ENCODE assay signal across 5 mouse cellular contexts in genomic region chr2:130511616-130512015, GRCm38 (mm10). TPM values are rescaled to one million over a fixed set of nuclear protein-coding genes. Genes with fewer than 3 reads are reported as not detected.
DNase-seq lines count a peak whose midpoint lies in the region; ATAC-seq and TF ChIP-seq lines count a peak whose summit lies in the region.
"Not testable (repeated sequence)": the region's sequence is repeated elsewhere in the genome, so short reads cannot be mapped to it uniquely, and the experiment has no call there.

No protein-coding gene starts in this region.

- not testable (repeated sequence) for TF ChIP-seq EP300 in MEL (IDR thresholded peaks at IDR 0.05; ENCODE audit: low read depth in 1 of 2, low read length in 2 of 2)

- H3K9me3 ChIP-seq in MEL (replicated peaks; ENCODE audit: insufficient read depth, low read length) = not testable (repeated sequence)

- not testable (repeated sequence) for TF ChIP-seq RAD21 in MEL (IDR thresholded peaks at IDR 0.05; ENCODE audit: low read depth, low read length)

- H3K4me3 ChIP-seq in MEL (ENCODE audit: control insufficient read depth in 1 of 2, insufficient read depth in 1 of 2, low read depth in 2 of 2, low read length in 2 of 2) = not testable (repeated sequence)

- TF ChIP-seq POLR2A in MEL (IDR thresholded peaks at IDR 0.05; ENCODE audit: control insufficient read depth in 1 of 2, insufficient read depth in 1 of 2, low read depth in 1 of 2, low read length in 2 of 2, poor library complexity in 1 of 2) = not testable (repeated sequence)

- H3K4me1 ChIP-seq in MEL (ENCODE audit: control insufficient read depth in 1 of 2, insufficient read depth in 2 of 2, low read length in 2 of 2) = not testable (repeated sequence)

- H3K27me3 ChIP-seq in MEL (ENCODE audit: control insufficient read depth in 1 of 2, insufficient read depth in 2 of 2, low read length in 2 of 2); splenic B cell, adult 2 months (ENCODE audit: control insufficient read depth, insufficient read depth, low read length, poor library complexity, severe bottlenecking): not testable (repeated sequence)

- not testable (repeated sequence) for TF ChIP-seq CTCF in MEL (IDR thresholded peaks at IDR 0.05 in 2 of 3, conservative IDR thresholded peaks at IDR 0.05 in 1 of 3; ENCODE audit: control insufficient read depth in 1 of 3, insufficient read depth in 1 of 3, low read depth in 2 of 3, low read length in 3 of 3, poor library complexity in 1 of 3, severe bottlenecking in 1 of 3)

- not testable (repeated sequence) for H3K9ac ChIP-seq in MEL (ENCODE audit: control insufficient read depth, low read depth, low read length, poor library complexity, severe bottlenecking)

- not testable (repeated sequence) for H3K36me3 ChIP-seq in MEL (ENCODE audit: control insufficient read depth in 1 of 2, insufficient read depth in 2 of 2, low read length in 2 of 2); splenic B cell, adult 2 months (ENCODE audit: control insufficient read depth, insufficient read depth, low read length, poor library complexity, severe bottlenecking)

- peak; percentile 47; the same call in 1 of the 2 replicates for ATAC-seq in common myeloid progenitor, adult 5-6 weeks (replicated peaks; ENCODE audit: low read depth, poor library complexity, severe bottlenecking)
- ATAC-seq in megakaryocyte progenitor cell, adult 5-6 weeks (replicated peaks; ENCODE audit: poor library complexity) = peak; percentile 29; the same call in 1 of the 2 replicates

- H3K79me2 ChIP-seq in MEL (ENCODE audit: control insufficient read depth, insufficient read depth, low read length, poor library complexity) = not testable (repeated sequence)

- DNase-seq in B cell, adult 2 months = peak; percentile 10 to 34
- peak; percentile 40 for DNase-seq in MEL (ENCODE audit: low read depth, low spot score)
- peak; percentile 57 for DNase-seq in splenic B cell, adult 2 months (ENCODE audit: low read depth, low spot score)

- not testable (repeated sequence) for H3K27ac ChIP-seq in MEL (ENCODE audit: control insufficient read depth, low read depth, low read length)

TF ChIP-seq in MEL, 35 proteins besides CTCF, POLR2A, EP300 and RAD21:
- TF ChIP-seq TBP (IDR thresholded peaks at IDR 0.05; ENCODE audit: low read depth, low read length) = peak; percentile 65
TF ChIP-seq in MEL: peak in this region for 1; not testable (repeated sequence) for 34.

RNA-seq across cellular contexts. Expression of gene Mrps26, which starts 51.9 kb away (rescaled TPM):
- 108 and 121 TPM in 2 replicates for total RNA-seq in MEL (2012; rRNA removed)
- polyA plus RNA-seq in MEL (2012; ENCODE audit: insufficient read depth in 1 of 2, insufficient read length in 2 of 2, low read depth in 1 of 2, low replicate concordance in 2 of 2, missing spikeins in 1 of 2) = 100 to 1,000 TPM in 1 of 2 experiments, not detected in 1; 154 TPM
- total RNA-seq in common myeloid progenitor, adult 5-6 weeks (2017) = 52.1 and 53.8 TPM in 2 replicates
- total RNA-seq in megakaryocyte progenitor cell, adult 5-6 weeks (2015) = 60.3 and 71.9 TPM in 2 replicates
- 47.2 and 67.3 TPM in 2 replicates for total RNA-seq in megakaryocyte progenitor cell, adult 5-6 weeks (2017)
